Mouse (Mus musculus): ENCODE measurements around the gene Lrrc28.

DNA sequence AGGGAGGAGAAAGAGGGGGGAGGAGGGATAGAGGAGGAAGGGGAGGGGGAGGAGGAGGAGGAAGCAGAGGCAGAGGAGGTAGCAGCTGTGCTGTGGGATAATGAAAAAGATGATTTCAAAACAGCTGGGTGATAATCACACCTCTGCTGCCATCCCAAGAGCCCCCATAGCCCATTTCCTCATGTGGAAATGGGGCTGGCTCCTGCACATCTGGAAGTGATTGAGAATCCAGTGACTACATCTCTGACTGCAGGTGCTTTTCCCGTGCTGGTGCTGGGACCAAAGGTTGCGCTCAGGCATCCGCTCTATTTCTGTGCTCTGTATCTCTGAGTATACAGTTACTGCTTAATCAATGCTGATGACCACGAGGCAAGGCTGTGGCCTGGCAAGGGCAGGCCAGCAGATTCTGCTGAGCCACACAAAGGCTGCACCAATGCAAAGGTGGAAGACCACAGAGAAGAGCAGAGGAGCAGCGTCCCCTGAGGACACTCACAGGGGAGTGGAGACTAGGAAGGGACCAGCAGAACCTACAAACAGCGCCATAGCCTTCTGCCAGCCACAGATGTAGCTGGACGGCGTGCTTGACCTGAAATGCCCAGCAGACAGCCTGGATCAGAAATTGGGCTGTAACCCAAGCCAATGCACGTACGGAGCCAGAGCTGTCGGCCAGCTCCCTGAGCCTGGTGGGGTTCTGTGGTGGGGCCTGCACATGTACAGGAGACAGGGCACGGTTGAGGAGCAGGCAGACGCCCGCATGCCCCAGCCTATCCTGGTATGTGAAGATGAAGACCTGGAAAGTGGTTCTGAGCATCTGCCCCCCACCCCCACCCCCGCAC, 157.9 kb downstream of the Lrrc28 start:
- TF ChIP-seq EP300 (IDR thresholded peaks at IDR 0.05; ENCODE audit: low read depth in 1 of 2, low read length in 2 of 2) (no peak), CTCF (IDR thresholded peaks at IDR 0.05 in 2 of 3, conservative IDR thresholded peaks at IDR 0.05 in 1 of 3; ENCODE audit: control insufficient read depth in 1 of 3, insufficient read depth in 1 of 3, low read depth in 2 of 3, low read length in 3 of 3, poor library complexity in 1 of 3, severe bottlenecking in 1 of 3) (no peak), CHD2 (IDR thresholded peaks at IDR 0.05; ENCODE audit: low read length) (no peak), POLR2A (IDR thresholded peaks at IDR 0.05; ENCODE audit: control insufficient read depth in 1 of 2, insufficient read depth in 1 of 2, low read depth in 1 of 2, low read length in 2 of 2, poor library complexity in 1 of 2) (no peak)
